Mouse (Mus musculus) MEL (cell line): ENCODE results near the gene Ces1h. TPM values are rescaled to one million over a fixed set of nuclear protein-coding genes. Genes with fewer than 3 reads are reported as not detected.

ENCODE experiments used
- DNase-seq: peaks from one replicate; pipeline ENCODE4 v3.0.0; 2011; ENCODE audit warnings: low read depth, low spot score
- H3K27ac ChIP-seq: 2 replicates; pipeline ENCODE4 v1.5.1; 2012; ENCODE audit warnings: low read depth, mild to moderate bottlenecking, control low read depth, low read length, moderate library complexity; ENCODE audit not compliant: control insufficient read depth
- H3K27me3 ChIP-seq, 2 experiments: fragments of 150-350 bp in 1 of 2; sonication (generic) in 1 of 2; 2 replicates each; pipeline ENCODE4 v1.6.1; 2012; ENCODE audit warnings: low read length in 2 of 2, mild to moderate bottlenecking in 2 of 2, improper control_type of control experiment in 1 of 2, moderate library complexity in 1 of 2; ENCODE audit not compliant: insufficient read depth in 2 of 2, control insufficient read depth in 1 of 2
- H3K36me3 ChIP-seq, 2 experiments: 2 replicates each; pipeline ENCODE4 v1.6.1; 2012 to 2014; ENCODE audit warnings: low read length in 2 of 2, improper control_type of control experiment in 1 of 2, inconsistent platforms in 1 of 2, mild to moderate bottlenecking in 1 of 2; ENCODE audit not compliant: insufficient read depth in 2 of 2, control insufficient read depth in 1 of 2
- H3K4me1 ChIP-seq, 2 experiments: fragments of 150-350 bp in 1 of 2; sonication (generic) in 1 of 2; 2 replicates each; pipeline ENCODE4 v1.6.1; 2012; ENCODE audit warnings: low read length in 2 of 2, improper control_type of control experiment in 1 of 2, mild to moderate bottlenecking in 1 of 2; ENCODE audit not compliant: insufficient read depth in 2 of 2, control insufficient read depth in 1 of 2
- H3K4me3 ChIP-seq, 2 experiments: fragments of 150-350 bp in 1 of 2; sonication (generic) in 1 of 2; 2 replicates each; pipeline ENCODE4 v1.5.1; 2012; ENCODE audit warnings: low read depth in 2 of 2, low read length in 2 of 2, mild to moderate bottlenecking in 2 of 2, moderate library complexity in 2 of 2, control low read depth in 1 of 2, improper control_type of control experiment in 1 of 2; ENCODE audit not compliant: control insufficient read depth in 1 of 2, insufficient read depth in 1 of 2
- H3K79me2 ChIP-seq: 2 replicates; pipeline ENCODE4 v1.6.1; 2012; ENCODE audit warnings: mild to moderate bottlenecking, low read length, moderate library complexity; ENCODE audit not compliant: control insufficient read depth, poor library complexity, insufficient read depth
- H3K9ac ChIP-seq: 2 replicates; pipeline ENCODE4 v1.6.1; 2012; ENCODE audit warnings: low read depth, mild to moderate bottlenecking, control low read depth, low read length, moderate library complexity; ENCODE audit not compliant: control insufficient read depth, poor library complexity, severe bottlenecking
- H3K9me3 ChIP-seq: fragments of 150-350 bp; sonication (generic); replicated peaks from 2 replicates; pipeline ENCODE4 v1.6.1; 2012; ENCODE audit warnings: mild to moderate bottlenecking, low read length, improper control_type of control experiment, moderate library complexity; ENCODE audit not compliant: insufficient read depth
- CHD2 ChIP-seq: IDR thresholded peaks from 2 replicates; pipeline ENCODE4 v1.6.1; 2011; ENCODE audit warnings: low read length, improper control_type of control experiment
- E2F4 ChIP-seq: IDR thresholded peaks from 2 replicates; pipeline ENCODE4 v1.6.1; 2011; ENCODE audit warnings: low read depth, low read length, improper control_type of control experiment, borderline replicate concordance
- ELF1 ChIP-seq: IDR thresholded peaks from 2 replicates; pipeline ENCODE4 v1.6.1; 2014; ENCODE audit warnings: low read depth, mild to moderate bottlenecking, inconsistent platforms, low read length, improper control_type of control experiment, moderate library complexity
- ETS1 ChIP-seq: IDR thresholded peaks from 2 replicates; pipeline ENCODE4 v1.6.1; 2012; ENCODE audit warnings: low read depth, mild to moderate bottlenecking, inconsistent platforms, low read length, improper control_type of control experiment, moderate library complexity
- GATA1 ChIP-seq: IDR thresholded peaks from 2 replicates; pipeline ENCODE4 v1.6.1; 2011; ENCODE audit warnings: low read depth, low read length, improper control_type of control experiment
- KAT2A ChIP-seq: conservative IDR thresholded peaks from 2 replicates; pipeline ENCODE4 v1.6.1; 2012; ENCODE audit warnings: low read depth, low read length, improper control_type of control experiment, inconsistent platforms
- MAX ChIP-seq: IDR thresholded peaks from 2 replicates; pipeline ENCODE4 v1.6.1; 2011; ENCODE audit warnings: low read length, improper control_type of control experiment
- MEF2A ChIP-seq: IDR thresholded peaks from 2 replicates; pipeline ENCODE4 v1.6.1; 2014; ENCODE audit warnings: low read depth, mild to moderate bottlenecking, inconsistent platforms, low read length, improper control_type of control experiment; ENCODE audit not compliant: poor library complexity, insufficient replicate concordance, severe bottlenecking; ENCODE audit errors: extremely low read depth
- MXI1 ChIP-seq: IDR thresholded peaks from 2 replicates; pipeline ENCODE4 v1.6.1; 2011; ENCODE audit warnings: mild to moderate bottlenecking, low read depth, low read length, improper control_type of control experiment
- MYC ChIP-seq: IDR thresholded peaks from 2 replicates; pipeline ENCODE4 v1.6.1; 2011; ENCODE audit warnings: low read depth, mild to moderate bottlenecking, low read length, improper control_type of control experiment, moderate library complexity
- NELFE ChIP-seq: IDR thresholded peaks from 2 replicates; pipeline ENCODE4 v1.6.1; 2011; ENCODE audit warnings: low read depth, low read length, improper control_type of control experiment
- POLR2A ChIP-seq, 2 experiments: IDR thresholded peaks; 2 replicates each; pipeline ENCODE4 v1.6.1; 2011 to 2012; ENCODE audit warnings: low read length in 2 of 2, mild to moderate bottlenecking in 2 of 2, control low read depth in 1 of 2, improper control_type of control experiment in 1 of 2, low read depth in 1 of 2, moderate library complexity in 1 of 2; ENCODE audit not compliant: control insufficient read depth in 1 of 2, insufficient read depth in 1 of 2, poor library complexity in 1 of 2
- POLR2AphosphoS2 ChIP-seq: IDR thresholded peaks from 2 replicates; pipeline ENCODE4 v1.6.1; 2011; ENCODE audit warnings: low read length, improper control_type of control experiment
- POLR2AphosphoS5 ChIP-seq: IDR thresholded peaks from 2 replicates; pipeline ENCODE4 v1.6.1; 2012; ENCODE audit warnings: low read depth, borderline replicate concordance, mild to moderate bottlenecking, inconsistent platforms, low read length, moderate library complexity, mixed read lengths
- SIN3A ChIP-seq: IDR thresholded peaks from 2 replicates; pipeline ENCODE4 v1.6.1; 2012; ENCODE audit warnings: low read length, improper control_type of control experiment, inconsistent platforms
- SMC3 ChIP-seq: IDR thresholded peaks from 2 replicates; pipeline ENCODE4 v1.6.1; 2011; ENCODE audit warnings: low read depth, low read length, improper control_type of control experiment
- TAL1 ChIP-seq: IDR thresholded peaks from 2 replicates; pipeline ENCODE4 v1.6.1; 2012; ENCODE audit warnings: mild to moderate bottlenecking, inconsistent platforms, low read length, moderate library complexity, mixed read lengths
- TBP ChIP-seq: IDR thresholded peaks from 2 replicates; pipeline ENCODE4 v1.8.0; 2011; ENCODE audit warnings: low read depth, low read length, improper control_type of control experiment
- TCF12 ChIP-seq: IDR thresholded peaks from 2 replicates; pipeline ENCODE4 v1.6.1; 2014; ENCODE audit warnings: low read depth, mild to moderate bottlenecking, inconsistent platforms, low read length, improper control_type of control experiment, moderate library complexity
- UBTF ChIP-seq: IDR thresholded peaks from 2 replicates; pipeline ENCODE4 v1.6.1; 2012; ENCODE audit warnings: low read depth, mild to moderate bottlenecking, inconsistent platforms, low read length, improper control_type of control experiment, moderate library complexity, borderline replicate concordance; ENCODE audit not compliant: insufficient read depth
- USF2 ChIP-seq, 2 experiments: IDR thresholded peaks; 2 replicates each; pipeline ENCODE4 v1.6.1; 2011 to 2012; ENCODE audit warnings: improper control_type of control experiment in 2 of 2, low read length in 2 of 2, borderline replicate concordance in 1 of 2, inconsistent platforms in 1 of 2, low read depth in 1 of 2, mild to moderate bottlenecking in 1 of 2; ENCODE audit not compliant: insufficient read depth in 1 of 2
- polyA plus RNA-seq, 2 experiments: library from polyadenylated mRNA; stranded (reverse) in 1 of 2; unstranded in 1 of 2; fragments of >175 nt in 1 of 2; fragments of >200 nt in 1 of 2; gene quantifications; 2 replicates each; pipeline versions ENCODE4 v1.2.1 to v1.2.4; 2012; ENCODE audit warnings: low replicate concordance in 2 of 2, low read depth in 1 of 2; ENCODE audit not compliant: insufficient read length in 2 of 2, insufficient read depth in 1 of 2, missing spikeins in 1 of 2
- total RNA-seq: library from RNA; depleted of rRNA; stranded (reverse); fragments of 300-350 nt; gene quantifications from 2 replicates; pipeline ENCODE4 v1.2.3, GENCODE M21; 2012

Ces1h gene
- total and polyA plus RNA-seq, 3 experiments = not detected

DNA sequence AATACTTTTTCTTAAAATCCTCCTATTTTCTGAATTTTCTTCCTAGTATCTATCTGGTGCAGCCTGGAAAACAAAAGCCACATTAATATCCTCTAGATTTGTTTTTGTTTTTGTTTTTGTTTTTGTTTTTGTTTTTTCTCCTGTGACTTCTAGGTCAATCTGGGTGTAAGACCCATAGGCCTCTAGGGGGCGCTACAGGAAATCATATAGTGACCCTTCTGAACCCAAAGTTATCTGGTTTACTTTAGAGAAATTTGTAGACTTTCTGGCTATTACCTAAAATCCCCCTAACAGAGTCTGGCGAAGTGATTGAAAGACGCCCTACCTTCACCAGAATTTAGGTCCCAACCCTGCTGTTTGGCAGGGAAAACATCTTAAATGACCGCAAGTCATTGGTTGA lies 35.9 kb upstream of the Ces1h start:
- TF ChIP-seq USF2 (IDR thresholded peaks at IDR 0.05; ENCODE audit: borderline replicate concordance in 1 of 2, insufficient read depth in 1 of 2, low read depth in 1 of 2, low read length in 2 of 2) = no peak
- TF ChIP-seq POLR2AphosphoS2 = no peak
- no peak for TF ChIP-seq MAX
- TF ChIP-seq TAL1 = no peak
- no peak for TF ChIP-seq CHD2
- TF ChIP-seq KAT2A = no peak
- TF ChIP-seq POLR2AphosphoS5 = no peak
- no peak for TF ChIP-seq MEF2A
- no peak for TF ChIP-seq SMC3
- TF ChIP-seq ELF1 = no peak
- no peak for TF ChIP-seq E2F4
- no peak for TF ChIP-seq NELFE
- Histone ChIP-seq H3K27ac (no peak overlapping the region), H3K36me3 (no peaks in the 10 kb centered on the region), H3K27me3 (no peaks in the 10 kb centered on the region), H3K9ac (no peak overlapping the region), H3K9me3 (no peaks in the 10 kb centered on the region), H3K79me2 (no peaks in the 10 kb centered on the region), H3K4me3 (no peak overlapping the region), H3K4me1 (no peaks in the 10 kb centered on the region)
- DNase-seq = no peak

DNA sequence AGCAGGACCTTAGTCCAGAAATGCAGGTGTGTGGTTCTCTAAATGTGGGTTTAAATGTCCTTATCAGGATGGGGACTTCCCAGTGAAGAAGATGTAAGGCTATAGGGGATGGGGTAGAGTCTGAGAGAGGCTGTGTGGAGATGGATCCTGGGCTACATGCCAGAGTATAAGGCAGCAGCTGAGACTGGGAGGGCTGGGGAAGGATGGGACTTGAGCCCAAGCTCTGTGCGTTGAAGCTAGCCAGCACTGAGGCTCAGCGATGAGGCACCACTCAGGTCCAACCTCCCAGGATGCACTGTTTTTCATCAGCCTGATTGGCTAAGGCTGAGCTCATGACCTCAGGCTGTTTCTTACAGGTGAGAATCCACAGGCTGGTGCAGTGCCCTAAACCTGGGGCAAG lies 29.3 kb upstream of the Ces1h start:
- Histone ChIP-seq H3K9me3 (no peaks in the 10 kb centered on the region), H3K4me1 (no peaks in the 10 kb centered on the region), H3K27me3 (no peaks in the 10 kb centered on the region)
- TF ChIP-seq SMC3 (no peak), MYC (no peak), ELF1 (no peak), TCF12 (no peak), UBTF (no peak), TBP (no peak), ETS1 (no peak), POLR2A (IDR thresholded peaks at IDR 0.05; ENCODE audit: control insufficient read depth in 1 of 2, insufficient read depth in 1 of 2, low read depth in 1 of 2, low read length in 2 of 2, poor library complexity in 1 of 2) (no peak), SIN3A (no peak), GATA1 (no peak), NELFE (no peak), MXI1 (no peak)
- TF ChIP-seq, all 39 proteins: peak for 0
- H3K4me3 ChIP-seq = no peak overlapping the region
- H3K79me2 ChIP-seq = no peaks in the 10 kb centered on the region
- H3K9ac ChIP-seq = no peak overlapping the region
- no peaks in the 10 kb centered on the region for H3K36me3 ChIP-seq
- H3K27ac ChIP-seq = no peak overlapping the region
- DNase-seq = no peak
